Mouse (Mus musculus) testis, adult 2 months (tissue): ENCODE measurements around the gene Cmpk1. TPM values are rescaled to one million over a fixed set of nuclear protein-coding genes. Genes with fewer than 3 reads are reported as not detected.

Experiments used
- H3K27ac ChIP-seq: fragments of 200-500 bp; 2 replicates; pipeline ENCODE4 v1.5.1; 2012; ENCODE audit warnings: low read depth, low read length; ENCODE audit not compliant: control insufficient read depth, insufficient read depth
- H3K27me3 ChIP-seq: fragments of 200-500 bp; 2 replicates; pipeline ENCODE4 v1.6.1; 2012; ENCODE audit warnings: mild to moderate bottlenecking, low read length, moderate library complexity; ENCODE audit not compliant: control insufficient read depth, insufficient read depth
- H3K36me3 ChIP-seq: fragments of 200-500 bp; 2 replicates; pipeline ENCODE4 v1.6.1; 2012; ENCODE audit warnings: mild to moderate bottlenecking, low read length; ENCODE audit not compliant: control insufficient read depth, insufficient read depth
- H3K4me1 ChIP-seq: fragments of 200-500 bp; 2 replicates; pipeline ENCODE4 v1.6.1; 2012; ENCODE audit warnings: low read length; ENCODE audit not compliant: control insufficient read depth, insufficient read depth
- H3K4me3 ChIP-seq: fragments of 200-500 bp; 2 replicates; pipeline ENCODE4 v1.5.1; 2012; ENCODE audit warnings: low read depth, mild to moderate bottlenecking, low read length, moderate library complexity, mixed read lengths; ENCODE audit not compliant: control insufficient read depth
- CTCF ChIP-seq: fragments of 200-500 bp; IDR thresholded peaks from 2 replicates; pipeline ENCODE4 v1.5.1; 2012; ENCODE audit warnings: low read depth, mild to moderate bottlenecking, inconsistent platforms, low read length, moderate library complexity; ENCODE audit not compliant: control insufficient read depth, insufficient read depth, insufficient replicate concordance
- POLR2A ChIP-seq: fragments of 200-500 bp; IDR thresholded peaks from 2 replicates; pipeline ENCODE4 v1.6.1; 2012; ENCODE audit warnings: low read depth, mild to moderate bottlenecking, inconsistent platforms, low read length, moderate library complexity; ENCODE audit not compliant: control insufficient read depth
- polyA plus RNA-seq: library from polyadenylated mRNA; depleted of rRNA; stranded (reverse); fragments of >200 nt; gene quantifications from 2 replicates; pipeline ENCODE4 v1.2.3, GENCODE M21; 2012

Cmpk1 gene
- polyA plus RNA-seq, 1 experiment: 2.8 TPM

DNA sequence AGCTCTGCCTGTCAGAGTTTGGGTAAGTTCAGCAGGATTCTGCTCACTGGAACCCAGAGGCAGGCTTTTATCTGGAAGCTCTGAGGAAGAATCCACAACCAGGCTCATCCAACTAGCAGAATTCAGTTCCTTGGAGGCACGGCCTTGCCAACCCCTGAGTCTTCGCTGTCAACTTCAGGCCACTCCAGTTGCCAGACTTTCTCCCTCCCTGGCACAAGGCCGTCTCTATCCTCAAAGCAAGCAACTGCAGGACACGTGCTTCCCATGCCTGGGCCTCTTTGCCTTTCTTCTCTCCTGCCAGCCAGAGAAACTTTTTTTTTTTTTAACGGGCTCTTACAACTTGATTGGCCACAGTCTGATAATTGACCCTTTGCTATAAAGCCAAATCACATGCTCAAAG, 42.0 kb downstream of the Cmpk1 start:
- Histone ChIP-seq H3K36me3 (no peaks in the 10 kb centered on the region), H3K4me3 (no peak overlapping the region), H3K27ac (no peak overlapping the region), H3K4me1 (no peaks in the 10 kb centered on the region), H3K27me3 (no peaks in the 10 kb centered on the region)
- TF ChIP-seq CTCF: no peak
- TF ChIP-seq POLR2A: no peak

DNA sequence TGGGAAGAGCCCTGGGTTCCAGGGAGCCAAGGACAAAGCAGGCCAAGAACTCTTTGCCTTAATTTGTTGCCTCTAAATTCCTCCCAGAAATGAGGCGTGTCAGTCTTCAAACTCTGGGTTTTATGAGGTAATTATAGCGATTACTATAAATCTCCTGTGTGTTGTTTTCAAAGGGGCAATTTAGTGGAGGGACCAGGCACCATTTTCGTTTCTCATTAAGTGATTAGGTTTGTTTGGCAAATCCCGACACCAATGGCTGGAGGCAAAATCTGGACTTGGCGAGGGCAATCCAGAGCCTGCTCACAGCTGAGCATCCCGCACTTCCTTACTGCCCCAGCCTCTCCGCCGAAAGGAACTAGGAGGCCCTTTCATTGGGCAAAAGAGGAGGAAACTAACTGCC, 44.5 kb downstream of the Cmpk1 start:
- TF ChIP-seq CTCF (no peak), POLR2A (no peak)
- H3K4me3 ChIP-seq: no peak overlapping the region
- H3K27ac ChIP-seq: no peak overlapping the region
- no peaks in the 10 kb centered on the region for H3K27me3 ChIP-seq
- no peaks in the 10 kb centered on the region for H3K4me1 ChIP-seq
- no peaks in the 10 kb centered on the region for H3K36me3 ChIP-seq

DNA sequence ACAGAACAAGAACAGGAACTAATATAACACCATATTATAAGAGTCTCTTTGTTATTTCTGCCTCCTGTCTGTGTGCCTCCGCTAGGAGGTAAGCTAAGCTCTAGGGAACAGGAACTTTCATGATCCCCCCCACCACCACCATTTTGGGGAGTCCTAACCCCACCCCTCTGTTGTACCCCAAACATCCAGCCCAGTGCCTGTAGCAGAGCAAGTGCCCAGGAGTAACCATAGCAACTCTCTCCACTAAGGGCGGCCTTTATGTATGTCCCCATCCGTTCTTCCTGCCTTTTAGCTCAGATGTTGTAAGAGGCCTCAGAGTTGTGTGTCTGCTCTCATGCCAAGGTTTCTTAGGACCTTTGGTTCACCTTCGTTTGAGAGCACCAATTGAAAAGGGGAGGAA, 44.9 kb downstream of the Cmpk1 start:
- no peak overlapping the region for H3K4me3 ChIP-seq
- H3K4me1 ChIP-seq: no peaks in the 10 kb centered on the region
- no peak overlapping the region for H3K27ac ChIP-seq
- TF ChIP-seq CTCF (no peak), POLR2A (no peak)
- no peaks in the 10 kb centered on the region for H3K27me3 ChIP-seq
- H3K36me3 ChIP-seq: no peaks in the 10 kb centered on the region

DNA sequence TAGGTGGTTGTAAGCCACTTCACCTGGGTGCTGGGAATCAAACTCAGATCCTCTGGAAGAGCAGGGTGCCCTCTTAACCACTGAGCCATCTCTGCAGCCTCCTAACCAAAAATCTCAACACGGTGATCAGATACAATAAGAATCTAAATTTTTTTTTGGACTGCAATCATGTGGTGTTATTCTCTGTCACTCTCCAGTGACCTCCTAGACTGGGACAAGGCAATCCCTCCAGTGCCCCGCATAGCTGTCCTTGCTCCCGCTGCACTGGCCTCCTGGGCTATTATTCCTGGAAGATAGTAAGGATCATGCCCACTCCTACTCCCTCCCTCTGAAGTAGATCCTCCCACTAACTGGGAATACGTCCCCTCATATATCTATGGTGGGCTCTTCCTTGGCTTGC, 45.7 kb downstream of the Cmpk1 start:
- H3K27me3 ChIP-seq: no peaks in the 10 kb centered on the region
- H3K27ac ChIP-seq: no peak overlapping the region
- H3K4me1 ChIP-seq: no peaks in the 10 kb centered on the region
- H3K4me3 ChIP-seq: no peak overlapping the region
- TF ChIP-seq POLR2A: no peak
- no peaks in the 10 kb centered on the region for H3K36me3 ChIP-seq

DNA sequence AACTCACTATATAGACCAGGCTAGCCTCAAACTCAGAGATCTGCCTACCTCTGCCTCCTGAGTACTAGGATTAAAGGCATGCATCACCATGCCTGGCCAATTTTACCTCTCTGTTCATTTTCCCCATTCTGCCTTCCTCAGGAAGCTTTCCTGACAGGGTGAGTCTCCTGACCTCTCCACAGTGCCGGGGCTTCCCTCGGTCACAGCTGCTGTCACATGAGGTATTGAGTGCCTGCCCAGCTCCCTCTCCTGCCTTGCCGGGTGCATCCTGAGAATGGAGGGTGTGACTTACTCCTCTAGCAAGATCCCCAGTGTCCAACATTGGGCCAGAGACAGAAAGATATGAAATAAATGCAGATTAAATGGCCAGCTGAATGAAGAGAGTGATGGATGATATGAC, 48.8 kb downstream of the Cmpk1 start:
- H3K27ac ChIP-seq: no peak overlapping the region
- no peaks in the 10 kb centered on the region for H3K4me1 ChIP-seq
- no peaks in the 10 kb centered on the region for H3K27me3 ChIP-seq
- no peaks in the 10 kb centered on the region for H3K36me3 ChIP-seq
- TF ChIP-seq CTCF (no peak), POLR2A (no peak)
- H3K4me3 ChIP-seq: no peak overlapping the region

DNA sequence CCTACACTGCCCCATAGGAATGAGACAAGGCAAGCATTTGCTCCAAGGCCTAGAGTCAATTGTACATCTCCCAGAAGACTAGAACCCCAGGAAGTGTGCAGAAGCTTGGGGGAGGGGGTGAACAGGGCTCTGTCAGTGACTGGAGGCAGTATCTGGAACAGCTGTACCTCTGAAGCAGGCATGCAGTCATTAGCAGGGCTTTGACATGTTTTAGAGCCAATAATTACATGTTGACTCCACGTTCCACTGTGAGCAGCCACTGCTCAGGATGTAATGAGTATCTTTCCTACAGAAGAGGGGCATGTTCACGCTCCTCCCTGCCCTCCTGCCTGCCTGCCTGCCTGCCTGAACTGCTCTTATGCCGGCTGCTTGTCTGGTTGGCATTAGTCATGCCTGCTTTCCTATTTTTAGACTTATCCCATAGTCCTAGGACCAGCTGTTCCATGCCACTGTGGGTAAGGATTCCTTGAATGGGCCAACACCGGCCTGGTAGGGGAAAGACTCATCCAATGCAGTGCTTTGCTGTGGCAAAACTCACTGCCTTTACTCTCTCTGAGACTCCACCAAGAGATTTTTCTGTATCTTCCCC, 49.5 kb downstream of the Cmpk1 start:
- H3K27me3 ChIP-seq: no peaks in the 10 kb centered on the region
- no peak overlapping the region for H3K4me3 ChIP-seq
- H3K27ac ChIP-seq: no peak overlapping the region
- H3K4me1 ChIP-seq: no peaks in the 10 kb centered on the region
- H3K36me3 ChIP-seq: no peaks in the 10 kb centered on the region
- TF ChIP-seq CTCF (no peak), POLR2A (no peak)

DNA sequence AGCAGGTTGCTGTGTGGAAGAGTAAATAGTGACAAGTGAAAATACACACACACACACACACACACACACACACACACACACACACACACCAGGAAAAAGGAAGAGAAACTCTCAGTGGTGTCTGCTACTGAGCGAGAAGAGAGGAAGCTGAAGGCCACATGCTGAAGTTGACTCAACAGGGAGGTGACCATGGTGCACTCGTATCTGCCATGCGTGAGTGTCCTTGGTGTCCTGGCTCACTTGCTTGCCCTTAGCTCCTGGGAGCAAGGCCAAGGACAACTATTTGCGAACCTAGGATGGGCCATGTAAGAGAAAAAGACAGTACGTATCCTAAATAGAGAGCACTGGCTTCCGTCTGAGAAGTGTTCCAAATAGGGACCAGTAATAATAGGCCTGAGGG, 52.9 kb downstream of the Cmpk1 start:
- TF ChIP-seq POLR2A (no peak), CTCF (no peak)
- Histone ChIP-seq H3K27me3 (no peaks in the 10 kb centered on the region), H3K36me3 (no peaks in the 10 kb centered on the region), H3K4me3 (no peak overlapping the region), H3K4me1 (no peaks in the 10 kb centered on the region), H3K27ac (no peak overlapping the region)

DNA sequence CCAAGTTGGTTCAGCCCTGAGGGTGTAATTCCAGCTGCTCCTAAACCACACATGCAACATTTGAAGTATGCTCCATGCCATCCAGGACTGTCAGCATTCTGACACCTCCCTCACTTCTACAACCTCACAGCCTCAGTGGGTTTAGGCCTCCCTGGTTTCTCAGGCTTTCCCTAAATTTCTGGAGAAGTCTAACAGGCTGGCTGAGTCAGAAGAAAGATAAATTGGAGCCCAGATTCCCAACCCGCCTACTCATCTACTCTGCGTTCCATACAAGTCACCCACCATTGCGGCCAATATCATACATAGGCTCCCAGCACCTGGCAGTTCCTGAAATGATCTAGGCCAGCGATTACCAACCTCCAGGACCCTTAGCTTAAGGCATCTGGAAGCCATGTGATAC, 54.3 kb downstream of the Cmpk1 start:
- Histone ChIP-seq H3K4me1 (no peaks in the 10 kb centered on the region), H3K27ac (no peak overlapping the region), H3K36me3 (no peaks in the 10 kb centered on the region), H3K4me3 (no peak overlapping the region), H3K27me3 (no peaks in the 10 kb centered on the region)
- TF ChIP-seq CTCF: no peak
- TF ChIP-seq POLR2A: no peak
